Mouse (Mus musculus) stomach, postnatal 0 days (tissue): ENCODE data around the gene Gm21988. TPM values are rescaled to one million over a fixed set of nuclear protein-coding genes. Genes with fewer than 3 reads are reported as not detected.
A peak's percentile ranks its signal among the peaks of the same experiment; 100 is the strongest.

Source experiments
- ATAC-seq: fragments of 200-750 bp; cut with Nextera tagmentation; 2 replicates; pipeline ENCODE4 v1.8.0; 2017; ENCODE audit not compliant: low FRiP score, low TSS enrichment
- DNase-seq: peaks from one replicate; pipeline ENCODE4 v3.0.0-alpha.2; 2016; ENCODE audit warnings: low spot score
- H3K27ac ChIP-seq: fragments of 300-500 bp; sonication (generic); replicated peaks from 2 replicates; pipeline ENCODE4 v1.5.1; 2014; ENCODE audit warnings: mild to moderate bottlenecking, control low read depth
- H3K27me3 ChIP-seq: fragments of 300-500 bp; sonication (generic); 2 replicates; pipeline ENCODE4 v1.6.1; 2014; ENCODE audit warnings: low read length; ENCODE audit not compliant: control insufficient read depth, insufficient read depth
- H3K36me3 ChIP-seq: fragments of 300-500 bp; sonication (generic); 2 replicates; pipeline ENCODE4 v1.6.1; 2014; ENCODE audit warnings: low read length, mixed read lengths; ENCODE audit not compliant: control insufficient read depth, insufficient read depth
- H3K4me1 ChIP-seq: fragments of 300-500 bp; sonication (generic); replicated peaks from 2 replicates; pipeline ENCODE4 v1.6.1; 2014; ENCODE audit warnings: antibody characterized with exemption; ENCODE audit not compliant: control insufficient read depth, insufficient read depth
- H3K4me2 ChIP-seq: fragments of 300-500 bp; sonication (generic); replicated peaks from 2 replicates; pipeline ENCODE4 v1.6.1; 2014; ENCODE audit warnings: low read depth, mild to moderate bottlenecking, control low read depth, moderate library complexity
- H3K4me3 ChIP-seq: fragments of 300-500 bp; sonication (generic); 2 replicates; pipeline ENCODE4 v1.5.1; 2014; ENCODE audit warnings: low read depth, low read length, control low read depth
- H3K9ac ChIP-seq: fragments of 300-500 bp; sonication (generic); 2 replicates; pipeline ENCODE4 v1.6.1; 2014; ENCODE audit warnings: mild to moderate bottlenecking, low read length, control low read depth, mixed read lengths
- H3K9me3 ChIP-seq: fragments of 300-500 bp; sonication (generic); 2 replicates; pipeline ENCODE4 v1.6.1; 2016; ENCODE audit warnings: low read length; ENCODE audit not compliant: control insufficient read depth
- CTCF ChIP-seq: IDR thresholded peaks from 2 replicates; pipeline ENCODE4 v1.5.1; 2016; ENCODE audit warnings: antibody characterized with exemption, low read depth, mild to moderate bottlenecking, moderate library complexity
- EP300 ChIP-seq: optimal IDR thresholded peaks from 2 replicates; pipeline ENCODE3; 2016; ENCODE audit warnings: antibody characterized with exemption
- WGBS: fragments of 180-500 bp; shearing (Covaris S2); extraction: QIAGEN DNeasy Blood & Tissue Kit; methylation state at CpG from one replicate; pipeline ENCODE4 v1.1.7; 2014; 5-methylcytosine and 5-hydroxymethylcytosine counted together
- polyA plus RNA-seq: library from polyadenylated mRNA; unstranded; fragments of >200 nt; fragmentation: Nextera tagmentation; extraction: Ambion mirVana; gene quantifications from 2 replicates; pipeline ENCODE4 v1.2.1, GENCODE M21; 2015

Gene Gm21988
- polyA plus RNA-seq, 1 experiment from 2014 or later = 10.1 TPM

DNA sequence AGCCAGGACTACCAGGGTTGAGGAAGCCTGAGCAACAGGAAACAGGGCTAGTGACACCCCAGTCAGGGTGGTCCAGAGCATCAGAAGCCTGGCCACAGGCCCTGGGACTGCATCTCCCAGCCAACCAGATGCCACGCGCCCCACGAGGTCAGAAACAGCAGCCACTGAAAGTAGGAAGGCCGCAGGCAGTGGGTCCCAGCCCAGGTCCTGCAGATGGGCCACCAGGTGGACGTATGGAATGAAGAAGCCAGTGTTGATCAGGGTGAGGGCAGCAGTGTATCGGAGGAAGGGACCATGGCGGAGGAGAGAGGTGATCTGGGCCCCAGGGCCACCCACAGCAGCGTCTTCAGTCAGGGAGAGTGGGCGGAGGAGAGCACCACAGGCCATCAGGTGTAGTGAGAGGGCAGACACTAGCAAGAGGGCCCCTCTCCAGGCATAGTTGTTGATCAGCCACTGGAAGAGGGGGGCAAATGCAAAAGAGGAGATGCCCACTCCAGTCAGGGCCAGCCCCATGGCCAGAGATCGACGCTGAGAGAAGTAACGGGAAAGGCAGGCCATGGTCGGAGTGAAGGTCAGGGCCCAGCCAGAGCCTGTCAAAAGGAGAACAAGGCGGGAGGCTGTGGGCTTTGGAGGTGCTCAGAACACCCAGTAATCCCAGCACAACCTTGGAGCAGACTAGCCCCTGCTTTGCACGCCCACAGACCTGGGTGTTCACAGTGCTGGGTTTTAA is 20.7 kb downstream of the Gm21988 start:
- Histone ChIP-seq H3K36me3 (no peaks in the 10 kb centered on the region), H3K4me1 (peaks cover 3% of the 10 kb centered on the region; the same call in 1 of the 2 replicates), H3K4me2 (no peak overlapping the region), H3K9me3 (no peaks in the 10 kb centered on the region), H3K27ac (no peak overlapping the region), H3K27me3 (peaks cover 3% of the 10 kb centered on the region; the same call in 1 of the 2 replicates), H3K9ac (no peak overlapping the region), H3K4me3 (no peak overlapping the region)
- no peak for DNase-seq
- TF ChIP-seq CTCF = no peak
- ATAC-seq = no peak
- 89% methylated on average over 15 of the region's 15 CpGs for WGBS

DNA sequence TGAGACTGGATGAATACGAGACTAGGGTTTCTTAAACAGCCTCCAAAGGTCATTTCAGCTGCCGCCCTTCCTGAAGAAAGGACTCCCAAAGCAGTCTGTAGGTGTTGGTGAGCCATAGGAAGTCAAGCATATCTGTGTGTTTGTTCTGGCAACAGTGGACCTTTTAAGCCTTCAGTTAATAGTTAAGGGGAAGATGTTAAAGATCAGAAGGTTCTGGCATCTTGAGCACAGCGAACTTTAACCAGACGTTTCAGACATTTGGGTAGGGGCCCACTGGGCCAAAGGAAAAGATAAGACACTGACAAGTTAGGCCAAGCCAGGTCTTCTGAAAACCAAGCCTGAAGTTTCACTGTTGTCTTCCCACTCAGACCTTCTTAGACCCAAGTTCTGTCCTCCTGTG is 21.6 kb downstream of the Gm21988 start:
- H3K4me2 ChIP-seq = no peak overlapping the region

DNA sequence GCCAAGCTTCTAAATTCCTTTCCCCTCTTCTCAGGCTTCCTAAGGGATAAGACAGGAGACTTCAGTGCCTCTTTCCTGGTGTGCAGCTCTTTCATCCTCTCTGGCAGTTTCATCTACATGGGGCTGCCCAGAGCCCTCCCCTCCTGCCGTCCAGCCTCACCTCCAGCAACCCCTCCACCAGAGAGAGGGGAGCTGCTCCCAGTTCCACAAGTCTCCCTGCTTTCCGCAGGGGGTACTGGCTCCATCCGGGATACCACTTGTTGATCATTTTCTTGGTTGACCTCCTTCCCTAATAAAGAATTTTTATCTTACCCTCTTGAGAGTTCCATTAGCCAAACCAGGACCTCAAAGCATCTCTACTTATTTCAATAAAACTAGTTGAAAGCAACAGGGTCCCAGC is 23.5 kb downstream of the Gm21988 start:
- Histone ChIP-seq H3K9me3 (no peaks in the 10 kb centered on the region), H3K4me3 (no peak overlapping the region), H3K4me1 (peaks cover 3% of the 10 kb centered on the region; the same call in 1 of the 2 replicates), H3K4me2 (no peak overlapping the region), H3K27me3 (peaks cover 3% of the 10 kb centered on the region; the same call in 1 of the 2 replicates), H3K9ac (no peak overlapping the region), H3K36me3 (no peaks in the 10 kb centered on the region), H3K27ac (no peak overlapping the region)
- ATAC-seq (no peak), DNase-seq (no peak)
- 66% methylated on average over 3 of the region's 3 CpGs for WGBS
- TF ChIP-seq CTCF = no peak
- no peak for TF ChIP-seq EP300

More for the DNA sequence above, 21.6 kb downstream of the Gm21988 start:
- H3K36me3 ChIP-seq = no peaks in the 10 kb centered on the region
- peaks cover 3% of the 10 kb centered on the region; the same call in 1 of the 2 replicates for H3K27me3 ChIP-seq
- no peak for TF ChIP-seq EP300
- TF ChIP-seq CTCF = no peak
- H3K4me3 ChIP-seq = no peak overlapping the region
- H3K9ac ChIP-seq = no peak overlapping the region
- H3K4me1 ChIP-seq = peaks cover 3% of the 10 kb centered on the region; the same call in 1 of the 2 replicates
- H3K9me3 ChIP-seq = no peaks in the 10 kb centered on the region
- H3K27ac ChIP-seq = no peak overlapping the region
- 59% methylated on average over 4 of the region's 4 CpGs for WGBS
- DNase-seq (no peak), ATAC-seq (no peak)

DNA sequence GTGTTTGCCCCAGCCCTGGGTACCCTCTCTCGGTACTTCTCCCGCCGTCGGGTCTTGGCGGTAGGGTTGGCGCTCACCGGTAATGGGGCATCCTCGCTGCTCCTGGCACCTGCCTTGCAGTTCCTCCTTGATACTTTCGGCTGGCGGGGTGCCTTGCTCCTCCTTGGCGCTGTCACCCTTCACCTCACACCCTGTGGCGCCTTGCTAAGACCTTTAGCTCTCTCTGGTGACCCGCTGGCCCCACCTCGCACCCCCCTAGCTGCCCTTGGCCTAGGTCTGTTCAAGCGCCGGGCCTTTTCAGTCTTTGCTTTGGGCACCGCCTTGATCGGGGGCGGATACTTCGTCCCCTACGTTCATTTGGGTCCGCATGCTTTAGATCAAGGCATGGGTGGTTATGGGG is 24.3 kb downstream of the Gm21988 start:
- Histone ChIP-seq H3K4me3 (no peak overlapping the region), H3K36me3 (no peaks in the 10 kb centered on the region), H3K9ac (no peak overlapping the region), H3K27ac (no peak overlapping the region), H3K9me3 (no peaks in the 10 kb centered on the region), H3K4me1 (peaks cover 3% of the 10 kb centered on the region; the same call in 1 of the 2 replicates), H3K27me3 (peaks cover 3% of the 10 kb centered on the region; the same call in 1 of the 2 replicates), H3K4me2 (no peak overlapping the region)
- no peak for TF ChIP-seq CTCF
- TF ChIP-seq EP300 = no peak
- WGBS = 30% methylated on average over 22 of the region's 22 CpGs
- DNase-seq (no peak), ATAC-seq (no peak)

DNA sequence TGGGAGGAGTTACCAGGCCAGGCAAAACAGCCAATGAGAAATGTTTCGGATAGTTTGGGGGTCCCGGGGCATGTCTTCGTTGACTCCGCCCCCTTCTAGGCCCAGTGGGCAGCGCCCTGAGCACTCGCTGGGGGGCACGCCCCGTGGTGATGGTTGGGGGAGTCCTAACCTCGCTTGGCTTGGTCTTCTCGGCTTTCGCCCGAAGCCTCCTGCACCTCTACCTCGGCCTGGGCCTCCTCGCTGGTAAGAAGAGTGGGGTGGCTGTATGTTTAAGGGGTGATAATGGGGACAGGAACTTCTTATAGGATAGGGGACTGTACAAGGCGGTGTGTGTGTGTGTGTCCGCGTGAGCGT is 24.8 kb downstream of the Gm21988 start:
- ATAC-seq (no peak), DNase-seq (no peak)
- Histone ChIP-seq H3K36me3 (no peaks in the 10 kb centered on the region), H3K4me1 (peaks cover 3% of the 10 kb centered on the region; the same call in 1 of the 2 replicates), H3K27ac (no peak overlapping the region), H3K4me3 (0 out of 2 replicates have a peak overlapping the region, but pooled peaks have one; percentile 6), H3K4me2 (peak overlapping the region; percentile 58), H3K9ac (no peak overlapping the region), H3K27me3 (peaks cover 3% of the 10 kb centered on the region; the same call in 1 of the 2 replicates), H3K9me3 (no peaks in the 10 kb centered on the region)
- WGBS = 18% methylated on average over 18 of the region's 18 CpGs
- TF ChIP-seq CTCF (no peak), EP300 (no peak)

DNA sequence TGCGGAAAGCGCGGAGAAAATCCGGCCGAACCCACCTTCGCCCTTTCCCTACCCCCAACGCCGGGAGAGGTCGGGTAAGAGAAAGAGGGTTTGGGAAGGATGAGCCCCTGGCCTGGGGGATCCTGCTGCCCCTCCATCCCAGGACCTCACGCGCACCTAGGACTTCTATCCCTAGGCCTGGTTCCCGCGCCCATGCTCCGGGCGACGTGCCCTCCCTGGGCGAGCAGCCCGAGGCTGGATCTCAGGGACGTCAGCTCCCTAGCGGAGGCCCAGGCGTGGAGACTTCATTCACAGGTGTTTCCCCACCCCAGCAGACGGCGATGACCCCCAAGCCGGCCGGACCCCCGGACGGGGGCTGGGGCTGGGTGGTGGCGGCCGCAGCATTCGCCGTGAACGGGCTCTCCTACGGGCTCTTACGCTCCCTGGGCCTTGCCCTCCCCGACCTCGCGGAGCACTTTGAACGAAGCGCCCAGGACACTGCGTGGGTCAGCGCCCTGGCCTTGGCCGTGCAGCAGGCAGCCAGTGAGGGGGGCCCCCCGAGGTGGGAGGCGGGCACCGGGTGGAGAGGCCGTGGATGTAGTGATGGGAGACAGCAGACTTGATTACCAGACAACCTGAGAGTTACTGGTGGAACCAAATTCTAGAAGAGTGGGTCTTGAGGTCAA is 25.3 kb downstream of the Gm21988 start:
- WGBS = 2% methylated on average over 44 of the region's 46 CpGs
- no peak overlapping the region for H3K27ac ChIP-seq
- DNase-seq = no peak
- peak overlapping the region; percentile 29 for H3K4me3 ChIP-seq
- no peaks in the 10 kb centered on the region for H3K36me3 ChIP-seq
- H3K27me3 ChIP-seq = peaks cover 3% of the 10 kb centered on the region; the same call in 1 of the 2 replicates
- peak overlapping the region; percentile 58 for H3K4me2 ChIP-seq
- no peak for TF ChIP-seq CTCF
- TF ChIP-seq EP300 = no peak
- peak; percentile 19; the same call in 1 of the 2 replicates for ATAC-seq
- H3K9ac ChIP-seq = peak overlapping the region; percentile 41
- H3K4me1 ChIP-seq = peaks cover 3% of the 10 kb centered on the region; the same call in 1 of the 2 replicates
- H3K9me3 ChIP-seq = no peaks in the 10 kb centered on the region
